Mouse (Mus musculus) 3T3-L1 (cell line): Measurements from ENCODE around the gene Gpr84.
A peak's percentile ranks its signal among the peaks of the same experiment; 100 is the strongest.

Source experiments
- DNase-seq: peaks from one replicate; pipeline ENCODE4 v3.0.0-alpha.2; 2015; ENCODE audit warnings: low read depth, low spot score

Gpr84 gene

GRCm38 (mm10) chr15:103335488-103336235 is 25.2 kb upstream of the Gpr84 start:
- no peak for DNase-seq

GRCm38 (mm10) chr15:103335040-103335439 is 24.6 kb upstream of the Gpr84 start:
- no peak for DNase-seq

- no peak for DNase-seq
Observed at GRCm38 (mm10) chr15:103334194-103334593, 23.8 kb upstream of the Gpr84 start.

GRCm38 (mm10) chr15:103333738-103334137 is 23.3 kb upstream of the Gpr84 start:
- no peak for DNase-seq

- no peak for DNase-seq
Observed at GRCm38 (mm10) chr15:103333081-103333615, 22.7 kb upstream of the Gpr84 start.

- DNase-seq: peak; percentile 92
Observed at GRCm38 (mm10) chr15:103323455-103324247, 13.2 kb upstream of the Gpr84 start.

- DNase-seq: no peak
Observed at GRCm38 (mm10) chr15:103323070-103323454, 12.7 kb upstream of the Gpr84 start.

- DNase-seq: no peak
Observed at GRCm38 (mm10) chr15:103322396-103322795, 12.0 kb upstream of the Gpr84 start.

GRCm38 (mm10) chr15:103321076-103321475 is 10.7 kb upstream of the Gpr84 start:
- DNase-seq: peak; percentile 76

GRCm38 (mm10) chr15:103318201-103318816 is 7.9 kb upstream of the Gpr84 start:
- DNase-seq: peak; percentile 56

GRCm38 (mm10) chr15:103317731-103318130 is 7.3 kb upstream of the Gpr84 start:
- no peak for DNase-seq

GRCm38 (mm10) chr15:103317120-103317519 is 6.7 kb upstream of the Gpr84 start:
- no peak for DNase-seq

GRCm38 (mm10) chr15:103315979-103316776 is 5.8 kb upstream of the Gpr84 start:
- no peak for DNase-seq

GRCm38 (mm10) chr15:103315011-103315502 is 4.6 kb upstream of the Gpr84 start:
- no peak for DNase-seq

GRCm38 (mm10) chr15:103314181-103314580 is 3.8 kb upstream of the Gpr84 start:
- no peak for DNase-seq

GRCm38 (mm10) chr15:103313495-103314095 is 3.2 kb upstream of the Gpr84 start:
- peak; percentile 87 for DNase-seq

GRCm38 (mm10) chr15:103308876-103309580 is 1.4 kb downstream of the Gpr84 start:
- no peak for DNase-seq

GRCm38 (mm10) chr15:103308056-103308875 is 2.1 kb downstream of the Gpr84 start:
- no peak for DNase-seq

GRCm38 (mm10) chr15:103307125-103307524 is 3.3 kb downstream of the Gpr84 start:
- DNase-seq: peak; percentile 98
